Mouse (Mus musculus) neural tube, embryonic 12.5 days (tissue): ENCODE data around the gene Acta1. TPM values are rescaled to one million over a fixed set of nuclear protein-coding genes. Genes with fewer than 3 reads are reported as not detected.

ENCODE experiments used
- ATAC-seq: fragments of 200-750 bp; cut with Nextera tagmentation; 2 replicates; pipeline ENCODE4 v1.8.0; 2017; ENCODE audit warnings: low read depth, mild to moderate bottlenecking, moderate TSS enrichment, moderate library complexity; ENCODE audit not compliant: low FRiP score
- H3K27ac ChIP-seq: fragments of 300-500 bp; sonication (generic); 2 replicates; pipeline ENCODE4 v1.5.1; 2016
- H3K27me3 ChIP-seq: fragments of 300-500 bp; sonication (generic); replicated peaks from 2 replicates; pipeline ENCODE4 v1.6.1; 2016; ENCODE audit warnings: mild to moderate bottlenecking
- H3K36me3 ChIP-seq: fragments of 300-500 bp; sonication (generic); 2 replicates; pipeline ENCODE4 v1.6.1; 2016; ENCODE audit warnings: mild to moderate bottlenecking
- H3K4me1 ChIP-seq: fragments of 300-500 bp; sonication (generic); 2 replicates; pipeline ENCODE4 v1.6.1; 2016
- H3K4me2 ChIP-seq: fragments of 300-500 bp; sonication (generic); replicated peaks from 2 replicates; pipeline ENCODE4 v1.6.1; 2016; ENCODE audit warnings: mild to moderate bottlenecking
- H3K4me3 ChIP-seq: fragments of 300-500 bp; sonication (generic); 2 replicates; pipeline ENCODE4 v1.5.1; 2016
- H3K9ac ChIP-seq: fragments of 300-500 bp; sonication (generic); 2 replicates; pipeline ENCODE4 v1.6.1; 2016; ENCODE audit warnings: mild to moderate bottlenecking
- H3K9me3 ChIP-seq: fragments of 300-500 bp; sonication (generic); 2 replicates; pipeline ENCODE4 v1.6.1; 2016; ENCODE audit warnings: mild to moderate bottlenecking
- WGBS: fragments of 180-500 bp; shearing (Covaris S2); methylation state at CpG from one replicate; pipeline ENCODE4 v1.1.7; 2016; 5-methylcytosine and 5-hydroxymethylcytosine counted together
- polyA plus RNA-seq: library from polyadenylated mRNA; unstranded; fragments of >200 nt; fragmentation: Nextera tagmentation; extraction: Ambion mirVana; gene quantifications from 2 replicates; pipeline ENCODE4 v1.2.1, GENCODE M21; 2016

Acta1 gene
- 56.3 and 78.1 TPM in 2 replicates for polyA plus RNA-seq

GRCm38 (mm10) chr8:123894502-123895097 lies at the start of gene Acta1:
Gene Acta1, minus strand, starts transcription at chr8:123894751.
- Histone ChIP-seq H3K9ac (no peak within 1 kb of the TSS), H3K27ac (no peak within 1 kb of the TSS), H3K4me3 (no peak within 1 kb of the TSS), H3K4me1 (peaks cover 18% of the 10 kb centered on the region), H3K27me3 (peaks cover 72% of the 10 kb centered on the region), H3K4me2 (no peak within 1 kb of the TSS), H3K36me3 (0 out of 2 replicates have a peak, but pooled peaks cover 3% of the 10 kb centered on the region), H3K9me3 (no peaks in the 10 kb centered on the region)
- WGBS = 26% methylated on average over 15 of the region's 15 CpGs
- no peak for ATAC-seq

DNA sequence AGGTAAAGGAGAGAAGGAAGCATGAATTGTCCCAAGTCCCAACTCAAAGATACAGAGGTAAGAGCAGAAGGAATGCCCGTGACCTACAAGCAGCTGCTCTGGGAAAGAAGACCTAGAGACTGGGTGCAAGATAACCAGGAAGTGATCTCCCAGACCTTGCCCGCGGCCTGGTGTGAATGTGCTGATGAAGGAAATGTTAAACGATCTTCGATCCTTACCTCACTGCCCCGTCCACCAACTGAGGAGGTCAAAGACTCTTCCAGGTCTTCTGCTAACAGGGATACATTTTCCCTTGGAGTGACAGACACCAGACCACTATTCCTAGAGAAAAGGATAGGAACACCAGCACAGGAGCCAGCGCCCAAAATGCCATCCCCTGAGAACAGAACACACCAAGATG lies 34.5 kb upstream of the Acta1 start:
- Histone ChIP-seq H3K27ac (no peak overlapping the region), H3K4me1 (no peaks in the 10 kb centered on the region), H3K4me2 (no peak overlapping the region), H3K9ac (no peak overlapping the region), H3K27me3 (no peaks in the 10 kb centered on the region), H3K36me3 (peaks cover 72% of the 10 kb centered on the region), H3K9me3 (no peaks in the 10 kb centered on the region), H3K4me3 (no peak overlapping the region)
- WGBS = 97% methylated on average over 7 of the region's 7 CpGs
- no peak for ATAC-seq

- Histone ChIP-seq H3K4me1 (no peaks in the 10 kb centered on the region), H3K27me3 (no peaks in the 10 kb centered on the region), H3K9me3 (no peaks in the 10 kb centered on the region), H3K27ac (no peak overlapping the region), H3K4me2 (no peak overlapping the region), H3K4me3 (no peak overlapping the region), H3K9ac (no peak overlapping the region), H3K36me3 (peaks cover 84% of the 10 kb centered on the region)
- 96% methylated on average over 3 of the region's 3 CpGs for WGBS
- no peak for ATAC-seq
Measured at GRCm38 (mm10) chr8:123925671-123926070, 31.1 kb upstream of the Acta1 start.

DNA sequence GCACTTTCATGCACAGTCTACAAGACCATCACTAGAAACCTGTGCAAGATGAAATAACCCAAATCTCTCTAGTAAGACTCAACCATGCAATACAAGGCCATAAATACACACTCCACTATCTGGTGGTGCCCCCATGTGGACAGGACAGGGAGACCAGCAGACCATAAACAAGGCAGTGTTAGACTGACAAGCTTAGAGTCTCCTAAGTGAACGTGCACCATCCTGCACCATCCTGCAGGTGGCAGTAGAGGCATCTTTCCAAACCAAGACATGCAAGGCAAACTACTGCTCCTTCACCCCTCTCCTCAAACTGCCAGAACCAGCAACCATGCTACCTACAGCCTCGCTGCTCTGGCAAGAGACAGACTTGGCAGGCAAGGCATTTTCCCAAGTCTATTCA lies 30.2 kb upstream of the Acta1 start:
- 20% methylated on average over 2 of the region's 2 CpGs for WGBS
- Histone ChIP-seq H3K27me3 (no peaks in the 10 kb centered on the region), H3K4me1 (no peaks in the 10 kb centered on the region), H3K9ac (no peak overlapping the region), H3K4me2 (no peak overlapping the region), H3K36me3 (peaks cover 84% of the 10 kb centered on the region), H3K4me3 (no peak overlapping the region), H3K9me3 (no peaks in the 10 kb centered on the region), H3K27ac (no peak overlapping the region)
- 0 out of 2 replicates have a peak, but pooled peaks have one; percentile 21 for ATAC-seq

GRCm38 (mm10) chr8:123914635-123915034 lies 20.1 kb upstream of the Acta1 start:
- Histone ChIP-seq H3K4me2 (no peak overlapping the region), H3K4me1 (no peaks in the 10 kb centered on the region), H3K27me3 (no peaks in the 10 kb centered on the region), H3K9me3 (no peaks in the 10 kb centered on the region), H3K4me3 (no peak overlapping the region), H3K9ac (no peak overlapping the region), H3K27ac (no peak overlapping the region), H3K36me3 (peaks cover 89% of the 10 kb centered on the region)
- WGBS = 95% methylated on average over 3 of the region's 3 CpGs
- no peak for ATAC-seq

DNA sequence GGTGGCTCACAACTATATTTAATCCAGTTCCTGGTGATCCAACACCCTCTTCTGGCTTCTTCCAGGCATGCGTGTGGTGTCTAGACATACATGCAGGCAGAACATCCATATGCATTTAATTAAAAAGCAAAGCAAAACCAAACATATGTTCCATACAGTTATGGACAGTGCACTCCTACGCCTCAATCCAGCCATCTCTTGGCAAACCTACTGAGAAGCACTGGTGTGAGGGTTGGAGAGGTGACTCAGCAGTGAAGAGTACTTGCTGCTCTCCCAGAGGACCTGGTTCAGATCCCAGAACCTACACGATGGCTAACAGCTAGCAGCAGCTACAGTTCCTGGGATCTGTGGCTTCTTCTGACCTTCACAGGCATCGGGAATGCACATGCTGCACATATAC lies 17.7 kb upstream of the Acta1 start:
- 94% methylated on average over 4 of the region's 4 CpGs for WGBS
- H3K36me3 ChIP-seq = peaks cover 81% of the 10 kb centered on the region
- no peak for ATAC-seq

GRCm38 (mm10) chr8:123907604-123908003 lies 13.1 kb upstream of the Acta1 start:
- Histone ChIP-seq H3K4me3 (no peak overlapping the region), H3K4me1 (no peaks in the 10 kb centered on the region), H3K9ac (no peak overlapping the region), H3K27ac (no peak overlapping the region), H3K36me3 (peaks cover 79% of the 10 kb centered on the region), H3K4me2 (no peak overlapping the region), H3K27me3 (no peaks in the 10 kb centered on the region), H3K9me3 (no peaks in the 10 kb centered on the region)
- no peak for ATAC-seq
- WGBS = 89% methylated on average over 6 of the region's 6 CpGs

More for the DNA sequence above, 17.7 kb upstream of the Acta1 start:
- Histone ChIP-seq H3K27me3 (no peaks in the 10 kb centered on the region), H3K9ac (no peak overlapping the region), H3K27ac (no peak overlapping the region), H3K4me1 (no peaks in the 10 kb centered on the region), H3K4me2 (no peak overlapping the region), H3K9me3 (no peaks in the 10 kb centered on the region), H3K4me3 (no peak overlapping the region)

- H3K9me3 ChIP-seq = no peaks in the 10 kb centered on the region
- no peak overlapping the region for H3K27ac ChIP-seq
- H3K36me3 ChIP-seq = peaks cover 70% of the 10 kb centered on the region
- WGBS = 89% methylated on average over 7 of the region's 7 CpGs
- H3K27me3 ChIP-seq = no peaks in the 10 kb centered on the region
- H3K4me2 ChIP-seq = no peak overlapping the region
- H3K4me1 ChIP-seq = no peaks in the 10 kb centered on the region
- H3K9ac ChIP-seq = no peak overlapping the region
- no peak for ATAC-seq
- H3K4me3 ChIP-seq = no peak overlapping the region
Measured at GRCm38 (mm10) chr8:123902653-123903052, 8.1 kb upstream of the Acta1 start.

- H3K9me3 ChIP-seq = no peaks in the 10 kb centered on the region
- 89% methylated on average over 7 of the region's 7 CpGs for WGBS
- H3K27ac ChIP-seq = no peak overlapping the region
- peaks cover 46% of the 10 kb centered on the region for H3K36me3 ChIP-seq
- ATAC-seq = no peak
- H3K4me2 ChIP-seq = no peak overlapping the region
- no peak overlapping the region for H3K4me3 ChIP-seq
- H3K4me1 ChIP-seq = no peaks in the 10 kb centered on the region
- peaks cover 24% of the 10 kb centered on the region for H3K27me3 ChIP-seq
- H3K9ac ChIP-seq = no peak overlapping the region
Measured at GRCm38 (mm10) chr8:123899366-123899765, 4.8 kb upstream of the Acta1 start.

GRCm38 (mm10) chr8:123898576-123898975 lies 4.0 kb upstream of the Acta1 start:
- no peak overlapping the region for H3K9ac ChIP-seq
- H3K9me3 ChIP-seq = no peaks in the 10 kb centered on the region
- ATAC-seq = no peak
- H3K27me3 ChIP-seq = peaks cover 32% of the 10 kb centered on the region
- no peak overlapping the region for H3K4me3 ChIP-seq
- 84% methylated on average over 5 of the region's 5 CpGs for WGBS
- no peak overlapping the region for H3K27ac ChIP-seq
- H3K36me3 ChIP-seq = peaks cover 38% of the 10 kb centered on the region
- H3K4me1 ChIP-seq = no peaks in the 10 kb centered on the region
- H3K4me2 ChIP-seq = no peak overlapping the region

- no peak overlapping the region for H3K9ac ChIP-seq
- no peak for ATAC-seq
- peaks cover 20% of the 10 kb centered on the region for H3K36me3 ChIP-seq
- no peak overlapping the region for H3K4me3 ChIP-seq
- H3K4me2 ChIP-seq = no peak overlapping the region
- H3K27me3 ChIP-seq = peaks cover 50% of the 10 kb centered on the region
- H3K9me3 ChIP-seq = no peaks in the 10 kb centered on the region
- WGBS = 61% methylated on average over 10 of the region's 10 CpGs
- H3K4me1 ChIP-seq = peaks cover 11% of the 10 kb centered on the region
- no peak overlapping the region for H3K27ac ChIP-seq
Measured at GRCm38 (mm10) chr8:123896774-123897173, 2.2 kb upstream of the Acta1 start.

GRCm38 (mm10) chr8:123896366-123896761 lies 1.8 kb upstream of the Acta1 start:
- no peak for ATAC-seq
- no peak overlapping the region for H3K4me3 ChIP-seq
- no peak overlapping the region for H3K4me2 ChIP-seq
- H3K9ac ChIP-seq = no peak overlapping the region
- H3K9me3 ChIP-seq = no peaks in the 10 kb centered on the region
- no peak overlapping the region for H3K27ac ChIP-seq
- H3K27me3 ChIP-seq = peaks cover 54% of the 10 kb centered on the region
- H3K36me3 ChIP-seq = peaks cover 16% of the 10 kb centered on the region
- H3K4me1 ChIP-seq = peaks cover 15% of the 10 kb centered on the region
- 70% methylated on average over 14 of the region's 14 CpGs for WGBS

GRCm38 (mm10) chr8:123895680-123896365 lies 1.3 kb upstream of the Acta1 start:
- Histone ChIP-seq H3K9ac (no peak overlapping the region), H3K27me3 (peaks cover 59% of the 10 kb centered on the region), H3K27ac (no peak overlapping the region), H3K4me1 (peaks cover 18% of the 10 kb centered on the region), H3K4me2 (no peak overlapping the region), H3K4me3 (no peak overlapping the region), H3K36me3 (peaks cover 10% of the 10 kb centered on the region), H3K9me3 (no peaks in the 10 kb centered on the region)
- 74% methylated on average over 9 of the region's 9 CpGs for WGBS
- no peak for ATAC-seq
